Mouse (Mus musculus): ENCODE data around the gene Clgn. TPM values are rescaled to one million over a fixed set of nuclear protein-coding genes. Genes with fewer than 3 reads are reported as not detected.

Clgn gene
- polyA plus RNA-seq, 1 experiment from 2014 or later, result 8.0 TPM

GRCm38 (mm10) chr8:83394325-83394724 lies 4.7 kb downstream of the Clgn start:
- Histone ChIP-seq H3K4me2 (replicated peaks) (no peak overlapping the region), H3K36me3 (no peaks in the 10 kb centered on the region), H3K9me3 (no peaks in the 10 kb centered on the region), H3K27ac (no peak overlapping the region), H3K27me3 (replicated peaks) (peaks cover 5% of the 10 kb centered on the region; the same call in 1 of the 2 replicates), H3K4me3 (no peak overlapping the region), H3K9ac (no peak overlapping the region), H3K4me1 (peaks cover 5% of the 10 kb centered on the region)
- 95% methylated on average over 5 of the region's 5 CpGs for WGBS
- no peak for ATAC-seq (ENCODE audit: low FRiP score, low read depth)

GRCm38 (mm10) chr8:83396680-83397079 lies 7.0 kb downstream of the Clgn start:
- Histone ChIP-seq H3K4me2 (replicated peaks) (no peak overlapping the region), H3K4me1 (no peaks in the 10 kb centered on the region), H3K27ac (no peak overlapping the region), H3K4me3 (no peak overlapping the region), H3K9me3 (no peaks in the 10 kb centered on the region), H3K27me3 (replicated peaks) (no peaks in the 10 kb centered on the region), H3K9ac (no peak overlapping the region), H3K36me3 (no peaks in the 10 kb centered on the region)
- 91% methylated on average over 6 of the region's 6 CpGs for WGBS
- ATAC-seq (ENCODE audit: low FRiP score, low read depth), result no peak

GRCm38 (mm10) chr8:83397726-83398125 lies 8.1 kb downstream of the Clgn start:
- Histone ChIP-seq H3K27ac (no peak overlapping the region), H3K36me3 (no peaks in the 10 kb centered on the region), H3K27me3 (replicated peaks) (no peaks in the 10 kb centered on the region), H3K4me3 (no peak overlapping the region), H3K4me2 (replicated peaks) (no peak overlapping the region), H3K9me3 (no peaks in the 10 kb centered on the region), H3K9ac (no peak overlapping the region), H3K4me1 (no peaks in the 10 kb centered on the region)
- WGBS, result 73% methylated on average over 4 of the region's 4 CpGs
- ATAC-seq (ENCODE audit: low FRiP score, low read depth), result no peak

GRCm38 (mm10) chr8:83405548-83405947 lies 15.9 kb downstream of the Clgn start:
- Histone ChIP-seq H3K27me3 (replicated peaks) (no peaks in the 10 kb centered on the region), H3K9me3 (no peaks in the 10 kb centered on the region), H3K36me3 (no peaks in the 10 kb centered on the region), H3K4me3 (no peak overlapping the region), H3K4me2 (replicated peaks) (no peak overlapping the region), H3K4me1 (no peaks in the 10 kb centered on the region), H3K9ac (no peak overlapping the region), H3K27ac (no peak overlapping the region)
- WGBS, result 87% methylated on average over 10 of the region's 10 CpGs
- no peak for ATAC-seq (ENCODE audit: low FRiP score, low read depth)

- no peak overlapping the region for H3K27ac ChIP-seq
- no peak for ATAC-seq (ENCODE audit: low FRiP score, low read depth)
- H3K4me2 ChIP-seq (replicated peaks), result no peak overlapping the region
- H3K4me1 ChIP-seq, result no peaks in the 10 kb centered on the region
- H3K27me3 ChIP-seq (replicated peaks), result no peaks in the 10 kb centered on the region
- H3K9me3 ChIP-seq, result no peaks in the 10 kb centered on the region
- no peak overlapping the region for H3K4me3 ChIP-seq
- H3K9ac ChIP-seq, result no peak overlapping the region
- H3K36me3 ChIP-seq, result no peaks in the 10 kb centered on the region
- 38% methylated on average over 6 of the region's 6 CpGs for WGBS
Observed at GRCm38 (mm10) chr8:83406836-83407235, 17.2 kb downstream of the Clgn start.

- no peak for ATAC-seq (ENCODE audit: low FRiP score, low read depth)
- Histone ChIP-seq H3K36me3 (no peaks in the 10 kb centered on the region), H3K27me3 (replicated peaks) (no peaks in the 10 kb centered on the region), H3K4me1 (no peaks in the 10 kb centered on the region), H3K27ac (no peak overlapping the region), H3K4me2 (replicated peaks) (no peak overlapping the region), H3K4me3 (no peak overlapping the region), H3K9me3 (no peaks in the 10 kb centered on the region), H3K9ac (no peak overlapping the region)
- WGBS, result 84% methylated on average over 7 of the region's 7 CpGs
Observed at GRCm38 (mm10) chr8:83408496-83408895, 18.8 kb downstream of the Clgn start.

- Histone ChIP-seq H3K36me3 (no peaks in the 10 kb centered on the region), H3K4me3 (no peak overlapping the region), H3K9ac (no peak overlapping the region), H3K9me3 (no peaks in the 10 kb centered on the region), H3K4me1 (no peaks in the 10 kb centered on the region), H3K4me2 (replicated peaks) (no peak overlapping the region), H3K27ac (no peak overlapping the region), H3K27me3 (replicated peaks) (no peaks in the 10 kb centered on the region)
- no peak for ATAC-seq (ENCODE audit: low FRiP score, low read depth)
- WGBS, result 97% methylated on average over 15 of the region's 15 CpGs
Observed at GRCm38 (mm10) chr8:83416878-83417277, 27.2 kb downstream of the Clgn start.

GRCm38 (mm10) chr8:83417970-83418369 lies 28.3 kb downstream of the Clgn start:
- no peak for ATAC-seq (ENCODE audit: low FRiP score, low read depth)
- WGBS, result 84% methylated on average over 6 of the region's 6 CpGs
- Histone ChIP-seq H3K4me2 (replicated peaks) (no peak overlapping the region), H3K27ac (no peak overlapping the region), H3K4me1 (no peaks in the 10 kb centered on the region), H3K27me3 (replicated peaks) (no peaks in the 10 kb centered on the region), H3K36me3 (no peaks in the 10 kb centered on the region), H3K9ac (no peak overlapping the region), H3K9me3 (no peaks in the 10 kb centered on the region), H3K4me3 (no peak overlapping the region)

GRCm38 (mm10) chr8:83418805-83419516 lies 29.3 kb downstream of the Clgn start:
- no peaks in the 10 kb centered on the region for H3K36me3 ChIP-seq
- no peak overlapping the region for H3K4me2 ChIP-seq (replicated peaks)
- no peak overlapping the region for H3K9ac ChIP-seq
- H3K9me3 ChIP-seq, result no peaks in the 10 kb centered on the region
- no peaks in the 10 kb centered on the region for H3K27me3 ChIP-seq (replicated peaks)
- H3K27ac ChIP-seq, result no peak overlapping the region
- no peak overlapping the region for H3K4me3 ChIP-seq
- H3K4me1 ChIP-seq, result no peaks in the 10 kb centered on the region
- no peak for ATAC-seq (ENCODE audit: low FRiP score, low read depth)
- WGBS, result 95% methylated on average over 11 of the region's 11 CpGs

- Histone ChIP-seq H3K4me3 (no peak overlapping the region), H3K27ac (no peak overlapping the region), H3K9me3 (no peaks in the 10 kb centered on the region), H3K4me2 (replicated peaks) (no peak overlapping the region), H3K27me3 (replicated peaks) (no peaks in the 10 kb centered on the region), H3K36me3 (no peaks in the 10 kb centered on the region), H3K4me1 (no peaks in the 10 kb centered on the region), H3K9ac (no peak overlapping the region)
- WGBS, result 100% methylated on average over 1 of the region's 1 CpGs
- ATAC-seq (ENCODE audit: low FRiP score, low read depth), result no peak
Observed at GRCm38 (mm10) chr8:83421354-83421753, 31.7 kb downstream of the Clgn start.

- no peak overlapping the region for H3K27ac ChIP-seq
- WGBS, result 72% methylated on average over 13 of the region's 13 CpGs
- H3K36me3 ChIP-seq, result no peaks in the 10 kb centered on the region
- no peak overlapping the region for H3K4me2 ChIP-seq (replicated peaks)
- H3K9me3 ChIP-seq, result no peaks in the 10 kb centered on the region
- no peak overlapping the region for H3K4me3 ChIP-seq
- no peaks in the 10 kb centered on the region for H3K4me1 ChIP-seq
- no peak for ATAC-seq (ENCODE audit: low FRiP score, low read depth)
- H3K27me3 ChIP-seq (replicated peaks), result no peaks in the 10 kb centered on the region
- H3K9ac ChIP-seq, result no peak overlapping the region
Observed at GRCm38 (mm10) chr8:83423032-83423825, 33.6 kb downstream of the Clgn start.

GRCm38 (mm10) chr8:83425202-83425601 lies 35.5 kb downstream of the Clgn start:
- no peaks in the 10 kb centered on the region for H3K4me1 ChIP-seq
- no peak for ATAC-seq (ENCODE audit: low FRiP score, low read depth)
- no peaks in the 10 kb centered on the region for H3K9me3 ChIP-seq
- no peaks in the 10 kb centered on the region for H3K27me3 ChIP-seq (replicated peaks)
- 94% methylated on average over 6 of the region's 6 CpGs for WGBS
- no peak overlapping the region for H3K4me2 ChIP-seq (replicated peaks)
- no peak overlapping the region for H3K27ac ChIP-seq
- no peaks in the 10 kb centered on the region for H3K36me3 ChIP-seq
- H3K9ac ChIP-seq, result no peak overlapping the region
- no peak overlapping the region for H3K4me3 ChIP-seq
